Mouse (Mus musculus) G1E-ER4 (cell line): ENCODE data around the gene A030003K21Rik. TPM values are rescaled to one million over a fixed set of nuclear protein-coding genes. Genes with fewer than 3 reads are reported as not detected.
"Not testable (repeated sequence)": the region's sequence is repeated elsewhere in the genome, so short reads cannot be mapped to it uniquely, and the experiment has no call there.

Source experiments
- GATA1 ChIP-seq: IDR thresholded peaks from one replicate; pipeline ENCODE4 v1.8.0; 2012; ENCODE audit warnings: low read length, inconsistent platforms
- polyA plus RNA-seq: library from polyadenylated mRNA; stranded (reverse); fragments of >175 nt; gene quantifications from 2 replicates; pipeline ENCODE4 v1.2.3, GENCODE M21; 2012

Gene A030003K21Rik
- polyA plus RNA-seq, 1 experiment, result not detected

DNA sequence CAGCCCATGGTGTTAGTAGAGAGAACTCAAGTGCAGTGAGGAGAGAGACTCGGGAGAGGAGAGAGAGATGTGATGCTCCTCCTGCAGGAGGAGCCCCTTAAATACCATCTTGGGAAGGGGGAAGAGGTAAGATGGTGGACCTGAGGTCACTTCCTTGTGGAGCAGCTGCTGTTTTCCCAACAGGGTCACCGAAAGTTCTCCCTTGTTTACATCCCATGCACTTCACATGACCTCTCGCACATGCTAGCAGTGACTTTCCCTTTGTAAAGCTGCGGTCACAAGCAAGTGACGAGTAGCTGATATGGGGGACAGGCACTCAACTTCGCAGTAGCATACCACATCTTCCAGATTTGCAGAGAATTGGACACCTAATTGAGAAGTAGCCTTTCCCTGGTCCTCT, 11.9 kb downstream of the A030003K21Rik start, which contains the start of gene Gm6217:
Gm6217 (minus strand) TSS at position 74 of the 400 bp plus-strand sequence.
- TF ChIP-seq GATA1, result not testable (repeated sequence)

GRCm38 (mm10) chr1:82924650-82925049, 18.5 kb downstream of the A030003K21Rik start, which contains the start of gene A030014E15Rik:
TSS of gene A030014E15Rik (plus strand) at chr1:82924917.
- no peak for TF ChIP-seq GATA1

GRCm38 (mm10) chr1:82913025-82913424, 30.2 kb downstream of the A030003K21Rik start, which contains the start of gene A030005L19Rik:
TSS of gene A030005L19Rik (plus strand) at chr1:82913325.
- no peak for TF ChIP-seq GATA1

GRCm38 (mm10) chr1:82905886-82906285, 37.3 kb downstream of the A030003K21Rik start:
- TF ChIP-seq GATA1, result no peak

DNA sequence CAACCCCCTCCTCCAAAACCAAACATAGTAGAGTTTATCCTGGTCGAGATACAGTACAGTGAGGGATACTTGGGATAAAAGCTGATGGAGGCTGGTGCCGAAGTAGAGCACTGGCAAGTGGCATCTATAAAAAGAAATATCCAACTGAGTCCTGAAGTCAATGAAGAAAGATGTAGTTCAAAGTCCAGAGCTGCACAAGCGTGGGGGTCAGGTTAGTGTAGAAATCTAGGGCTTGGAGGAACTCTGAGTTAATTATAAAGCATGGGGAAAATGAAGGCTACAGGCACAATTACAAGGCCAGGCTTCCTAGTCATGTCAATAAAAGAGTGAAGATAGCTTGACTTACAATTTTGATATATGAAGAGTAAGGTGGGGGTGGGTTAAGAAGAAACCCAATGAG, 42.0 kb downstream of the A030003K21Rik start:
- TF ChIP-seq GATA1, result no peak

- no peak for TF ChIP-seq GATA1
Observed at GRCm38 (mm10) chr1:82900567-82900966, 42.6 kb downstream of the A030003K21Rik start.

GRCm38 (mm10) chr1:82893269-82893668, 49.9 kb downstream of the A030003K21Rik start:
- no peak for TF ChIP-seq GATA1

Other genes with a start within 250 kb of the A030003K21Rik start
- gene Mff, start 218.5 kb downstream of the A030003K21Rik start, polyA plus RNA-seq, result 326 and 432 TPM in 2 replicates
- gene Tm4sf20, start 174.9 kb downstream of the A030003K21Rik start, polyA plus RNA-seq, result not detected in 2 replicates
- not detected in 2 replicates for gene Gm47791, start 172.1 kb downstream of the A030003K21Rik start, polyA plus RNA-seq
- gene Agfg1, start 103.9 kb downstream of the A030003K21Rik start, polyA plus RNA-seq, result 21.9 and 24.4 TPM in 2 replicates
- 0.13 and 0.15 TPM in 2 replicates for gene A030005L19Rik, start 30.1 kb downstream of the A030003K21Rik start, polyA plus RNA-seq
- gene A030014E15Rik, start 18.5 kb downstream of the A030003K21Rik start, polyA plus RNA-seq, result not detected in 2 replicates
- not detected in 2 replicates for gene Gm6217, start 12.0 kb downstream of the A030003K21Rik start, polyA plus RNA-seq
- not detected in 2 replicates for gene Gm7544, start 12.6 kb upstream of the A030003K21Rik start, polyA plus RNA-seq
- not detected in 2 replicates for gene Gm47955, start 16.9 kb upstream of the A030003K21Rik start, polyA plus RNA-seq
- not detected in 2 replicates for gene Gm47959, start 57.2 kb upstream of the A030003K21Rik start, polyA plus RNA-seq
- gene Slc19a3, start 95.1 kb upstream of the A030003K21Rik start, polyA plus RNA-seq, result not detected in 2 replicates
- not detected in 2 replicates for gene Krtap28-10, start 99.1 kb upstream of the A030003K21Rik start, polyA plus RNA-seq
- not detected in 2 replicates for gene Gm47969, start 101.5 kb upstream of the A030003K21Rik start, polyA plus RNA-seq
- not detected in 2 replicates for gene A030005K14Rik, start 116.0 kb upstream of the A030003K21Rik start, polyA plus RNA-seq
- gene Krtap28-13, start 117.5 kb upstream of the A030003K21Rik start, polyA plus RNA-seq, result not detected in 2 replicates
- not detected in 2 replicates for gene Ccl20, start 173.4 kb upstream of the A030003K21Rik start, polyA plus RNA-seq
- gene Daw1, start 216.4 kb upstream of the A030003K21Rik start, polyA plus RNA-seq, result not detected in 2 replicates